Mouse (Mus musculus): ENCODE results near the gene Cblb.

Cblb gene

GRCm38 (mm10) chr16:52071290-52071689 lies 40.3 kb downstream of the Cblb start:
- DNase-seq (ENCODE audit: inconsistent ontology term), result no peak

- DNase-seq (ENCODE audit: inconsistent ontology term), result no peak
Observed at GRCm38 (mm10) chr16:52071766-52072209, 40.8 kb downstream of the Cblb start.

GRCm38 (mm10) chr16:52076652-52077051 lies 45.6 kb downstream of the Cblb start:
- no peak for DNase-seq (ENCODE audit: inconsistent ontology term)

- no peak for DNase-seq (ENCODE audit: inconsistent ontology term)
Observed at GRCm38 (mm10) chr16:52077901-52078300, 46.9 kb downstream of the Cblb start.

GRCm38 (mm10) chr16:52078758-52079474 lies 47.9 kb downstream of the Cblb start:
- DNase-seq (ENCODE audit: inconsistent ontology term), result no peak

GRCm38 (mm10) chr16:52079475-52079823 lies 48.4 kb downstream of the Cblb start:
- DNase-seq (ENCODE audit: inconsistent ontology term), result no peak

- no peak for DNase-seq (ENCODE audit: inconsistent ontology term)
Observed at GRCm38 (mm10) chr16:52080619-52081395, 49.8 kb downstream of the Cblb start.

- no peak for DNase-seq (ENCODE audit: inconsistent ontology term)
Observed at GRCm38 (mm10) chr16:52081756-52082155, 50.7 kb downstream of the Cblb start.

- no peak for DNase-seq (ENCODE audit: inconsistent ontology term)
Observed at GRCm38 (mm10) chr16:52086793-52087450, 55.9 kb downstream of the Cblb start.

GRCm38 (mm10) chr16:52089354-52089753 lies 58.3 kb downstream of the Cblb start:
- DNase-seq (ENCODE audit: inconsistent ontology term), result no peak

GRCm38 (mm10) chr16:52090899-52091298 lies 59.9 kb downstream of the Cblb start:
- DNase-seq (ENCODE audit: inconsistent ontology term), result no peak

GRCm38 (mm10) chr16:52093325-52094253 lies 62.6 kb downstream of the Cblb start:
- DNase-seq (ENCODE audit: inconsistent ontology term), result no peak

GRCm38 (mm10) chr16:52094735-52095459 lies 63.9 kb downstream of the Cblb start:
- no peak for DNase-seq (ENCODE audit: inconsistent ontology term)

GRCm38 (mm10) chr16:52095643-52096042 lies 64.6 kb downstream of the Cblb start:
- peak; percentile 80 for DNase-seq (ENCODE audit: inconsistent ontology term)

- DNase-seq (ENCODE audit: inconsistent ontology term), result no peak
Observed at GRCm38 (mm10) chr16:52100466-52100865, 69.4 kb downstream of the Cblb start.

GRCm38 (mm10) chr16:52104608-52105007 lies 73.6 kb downstream of the Cblb start:
- DNase-seq (ENCODE audit: inconsistent ontology term), result no peak

GRCm38 (mm10) chr16:52107836-52108235 lies 76.8 kb downstream of the Cblb start:
- DNase-seq (ENCODE audit: inconsistent ontology term), result peak; percentile 32

- no peak for DNase-seq (ENCODE audit: inconsistent ontology term)
Observed at GRCm38 (mm10) chr16:52114473-52114872, 83.4 kb downstream of the Cblb start.

GRCm38 (mm10) chr16:52119003-52119402 lies 88.0 kb downstream of the Cblb start:
- peak; percentile 5 for DNase-seq (ENCODE audit: inconsistent ontology term)

- no peak for DNase-seq (ENCODE audit: inconsistent ontology term)
Observed at GRCm38 (mm10) chr16:52124974-52125373, 93.9 kb downstream of the Cblb start.

GRCm38 (mm10) chr16:52125896-52126295 lies 94.9 kb downstream of the Cblb start:
- DNase-seq (ENCODE audit: inconsistent ontology term), result no peak
